7 mouse cellular contexts compared by ENCODE assay signal in the genomic region with DNA sequence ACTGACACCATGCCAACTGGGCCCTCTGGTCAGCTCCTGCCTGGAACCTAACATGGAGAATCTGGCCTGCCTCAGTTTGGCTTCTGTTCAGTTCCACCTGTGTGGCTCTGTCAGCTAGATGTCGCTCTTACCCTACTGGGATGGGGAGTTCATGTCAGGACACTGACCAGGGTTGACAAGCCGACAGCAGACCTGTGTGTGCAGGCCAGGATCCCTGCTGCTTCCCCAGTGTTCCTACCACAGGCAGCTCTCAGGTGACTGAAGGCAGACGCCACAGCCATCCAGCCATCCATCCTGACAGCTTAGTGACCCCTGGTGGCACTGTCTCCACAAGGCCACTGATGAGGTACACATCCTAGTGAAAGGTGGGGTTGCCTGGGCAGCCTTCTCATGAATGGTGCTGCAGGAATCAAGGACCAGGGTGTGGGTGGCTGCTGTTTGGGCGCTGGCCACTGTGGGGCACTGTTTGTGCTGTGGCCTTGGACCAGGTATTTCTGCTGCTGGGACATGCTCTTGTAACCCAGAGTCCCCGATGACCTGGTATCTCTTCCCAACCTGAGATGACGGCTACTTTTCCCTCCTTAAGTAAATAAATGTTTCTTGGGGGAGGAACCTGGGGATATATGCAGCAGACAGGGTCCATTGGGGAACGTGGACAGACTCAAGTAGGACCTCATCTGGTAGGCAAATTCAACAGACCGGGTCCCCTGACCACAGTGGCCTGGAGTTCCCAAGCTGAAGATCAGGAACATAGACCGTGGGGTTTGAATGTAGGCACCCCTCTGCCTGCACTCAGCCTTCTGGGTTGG. TPM values are rescaled to one million over a fixed set of nuclear protein-coding genes. Genes with fewer than 3 reads are reported as not detected.
DNase-seq lines count a peak whose midpoint lies in the region; ATAC-seq and TF ChIP-seq lines count a peak whose summit lies in the region.

No protein-coding gene starts in this region.

- peak overlapping the region in 1 of 2 experiments; percentile 9; a peak in 1 of 4 replicates for H3K4me3 ChIP-seq in MEL (ENCODE audit: control insufficient read depth in 1 of 2, insufficient read depth in 1 of 2, low read depth in 2 of 2, low read length in 2 of 2)
- no peak overlapping the region for H3K4me3 ChIP-seq in forebrain, embryonic 13.5 days

- 0 out of 4 replicates have a peak, but pooled peaks cover 0 to 1% of the 10 kb centered on the region in 2 experiments for H3K36me3 ChIP-seq in MEL (ENCODE audit: control insufficient read depth in 1 of 2, insufficient read depth in 2 of 2, low read length in 2 of 2)
- peaks cover 47% of the 10 kb centered on the region for H3K36me3 ChIP-seq in forebrain, embryonic 13.5 days (ENCODE audit: poor library complexity, severe bottlenecking)

- H3K9me3 ChIP-seq in MEL (replicated peaks; ENCODE audit: insufficient read depth, low read length): no peaks in the 10 kb centered on the region
- no peaks in the 10 kb centered on the region for H3K9me3 ChIP-seq in forebrain, embryonic 13.5 days (replicated peaks)

- no peaks in the 10 kb centered on the region for H3K27me3 ChIP-seq in MEL (ENCODE audit: control insufficient read depth in 1 of 2, insufficient read depth in 2 of 2, low read length in 2 of 2)
- no peaks in the 10 kb centered on the region for H3K27me3 ChIP-seq in forebrain, embryonic 13.5 days

- H3K79me2 ChIP-seq in MEL (ENCODE audit: control insufficient read depth, insufficient read depth, low read length, poor library complexity): no peaks in the 10 kb centered on the region

- 24% methylated on average over 9 of the region's 9 CpGs for WGBS in forebrain, embryonic 13.5 days

- TF ChIP-seq EP300 in MEL (IDR thresholded peaks at IDR 0.05; ENCODE audit: low read depth in 1 of 2, low read length in 2 of 2): no peak

- no peaks in the 10 kb centered on the region for H3K4me1 ChIP-seq in MEL (ENCODE audit: control insufficient read depth in 1 of 2, insufficient read depth in 2 of 2, low read length in 2 of 2)
- 0 out of 2 replicates have a peak, but pooled peaks cover 4% of the 10 kb centered on the region for H3K4me1 ChIP-seq in forebrain, embryonic 13.5 days

- intact Hi-C loops in heart, postnatal 25 days (cut with DNase I): loop anchor here (1.0 to 10.0 kb wide), 3 partner anchors 48 to 167 kb away; no protein-coding TSS in a partner anchor

- peak; percentile 79 for DNase-seq in MEL (ENCODE audit: low read depth, low spot score)
- DNase-seq in c-Kit-positive CD71-positive TER-119-negative erythroid progenitor cells, embryonic 14.5 days (ENCODE audit: low read depth): peak; percentile 35
- peak; percentile 58 for DNase-seq in heart, postnatal 25 days (ENCODE audit: low spot score)
- peak; percentile 86 to 92 for DNase-seq in kidney, postnatal 36 days
- peak; percentile 72 to 81 for DNase-seq in lung, postnatal 4 days
- DNase-seq in right cerebral cortex, postnatal 4 days: peak; percentile 58

- peak; percentile 70 to 76 (median 71) for TF ChIP-seq CTCF in MEL (IDR thresholded peaks at IDR 0.05 in 2 of 3, conservative IDR thresholded peaks at IDR 0.05 in 1 of 3; ENCODE audit: control insufficient read depth in 1 of 3, insufficient read depth in 1 of 3, low read depth in 2 of 3, low read length in 3 of 3, poor library complexity in 1 of 3, severe bottlenecking in 1 of 3)

- no peak overlapping the region for H3K27ac ChIP-seq in MEL (ENCODE audit: control insufficient read depth, low read depth, low read length)
- H3K27ac ChIP-seq in forebrain, embryonic 13.5 days: no peak overlapping the region

- TF ChIP-seq POLR2A in MEL (IDR thresholded peaks at IDR 0.05; ENCODE audit: control insufficient read depth in 1 of 2, insufficient read depth in 1 of 2, low read depth in 1 of 2, low read length in 2 of 2, poor library complexity in 1 of 2): no peak

- peak; percentile 46 for ATAC-seq in forebrain, embryonic 13.5 days

- peak; percentile 49 for TF ChIP-seq RAD21 in MEL (IDR thresholded peaks at IDR 0.05; ENCODE audit: low read depth, low read length)

- peak overlapping the region; percentile 13; the same call in 1 of the 2 replicates for H3K9ac ChIP-seq in MEL (ENCODE audit: control insufficient read depth, low read depth, low read length, poor library complexity, severe bottlenecking)
- H3K9ac ChIP-seq in forebrain, embryonic 13.5 days: no peak overlapping the region

- no peak overlapping the region for H3K4me2 ChIP-seq in forebrain, embryonic 13.5 days

TF ChIP-seq in MEL, 35 proteins besides CTCF, POLR2A, EP300 and RAD21:
- TF ChIP-seq BHLHE40 (IDR thresholded peaks at IDR 0.05; ENCODE audit: borderline replicate concordance, low read depth, low read length) (0 out of 2 replicates have a peak, but pooled peaks have one; percentile 22), ZC3H11A (IDR thresholded peaks at IDR 0.05; ENCODE audit: low read depth, low read length) (peak; percentile 25; the same call in 1 of the 2 replicates), TBP (IDR thresholded peaks at IDR 0.05; ENCODE audit: low read depth, low read length) (no peak), SMC3 (IDR thresholded peaks at IDR 0.05; ENCODE audit: low read depth, low read length) (peak; percentile 60), POLR2AphosphoS2 (IDR thresholded peaks at IDR 0.05; ENCODE audit: low read length) (no peak), SIN3A (IDR thresholded peaks at IDR 0.05; ENCODE audit: low read length) (0 out of 2 replicates have a peak, but pooled peaks have one; percentile 8)

RNA-seq across cellular contexts. Expression of gene Creld2, which starts 8.7 kb away (rescaled TPM):
- total RNA-seq in MEL (2012; rRNA removed): 121 and 188 TPM in 2 replicates
- polyA plus RNA-seq in MEL (2012; ENCODE audit: insufficient read depth in 1 of 2, insufficient read length in 2 of 2, low read depth in 1 of 2, low replicate concordance in 2 of 2, missing spikeins in 1 of 2): 100 to 1,000 TPM in 1 of 2 experiments, not detected in 1; 118 TPM
- 62.2 and 63.6 TPM in 2 replicates for polyA plus RNA-seq in forebrain, embryonic 13.5 days (2015; fragmentation: Nextera tagmentation; extraction: Ambion mirVana)
- 10 to 100 TPM; 24.7 to 27.3 TPM for total RNA-seq in heart, postnatal 25 days (2021)

RNA-seq across cellular contexts. Expression of gene Alg12, which starts 9.1 kb away (rescaled TPM):
- 12.3 and 13.7 TPM in 2 replicates for total RNA-seq in MEL (2012; rRNA removed)
- polyA plus RNA-seq in MEL (2012; ENCODE audit: insufficient read depth in 1 of 2, insufficient read length in 2 of 2, low read depth in 1 of 2, low replicate concordance in 2 of 2, missing spikeins in 1 of 2): 10 to 100 TPM in 1 of 2 experiments, not detected in 1; 18.6 TPM
- polyA plus RNA-seq in forebrain, embryonic 13.5 days (2015; fragmentation: Nextera tagmentation; extraction: Ambion mirVana): 7.6 and 9.5 TPM in 2 replicates
- 10 to 100 TPM; 10.7 TPM for total RNA-seq in heart, postnatal 25 days (2021)

RNA-seq across cellular contexts. Expression of gene Pim3, which starts 33.8 kb away (rescaled TPM):
- 29.5 and 41.6 TPM in 2 replicates for total RNA-seq in MEL (2012; rRNA removed)
- polyA plus RNA-seq in MEL (2012; ENCODE audit: insufficient read depth in 1 of 2, insufficient read length in 2 of 2, low read depth in 1 of 2, low replicate concordance in 2 of 2, missing spikeins in 1 of 2): 10 to 100 TPM in 1 of 2 experiments, not detected in 1; 33.6 TPM
- 42.7 and 49.4 TPM in 2 replicates for polyA plus RNA-seq in forebrain, embryonic 13.5 days (2015; fragmentation: Nextera tagmentation; extraction: Ambion mirVana)
- total RNA-seq in heart, postnatal 25 days (2021): 10 to 100 TPM; 86.8 to 98.2 TPM

Comparison
In these comparisons a context has a peak if more than half of its experiments do, and no peak if none do; other contexts are left out.
1. DNase-seq: peak in every context shown above with its lines; median percentile 89 in kidney, postnatal 36 days; 79 in MEL; 76 in lung, postnatal 4 days; 58 in heart, postnatal 25 days; 58 in right cerebral cortex, postnatal 4 days; 35 in c-Kit-positive CD71-positive TER-119-negative erythroid progenitor cells, embryonic 14.5 days.